Mouse (Mus musculus) right cerebral cortex, postnatal 25 days (tissue): ENCODE measurements at regions not wholly inside any gene's neighbourhood (a gene's known extent, or its start where the extent isn't known, plus 50 kb on each side); places are given as distances from the start of the nearest gene placed in this dataset.

Experiments used
- DNase-seq: peaks from one replicate; pipeline ENCODE4 v3.0.0; 2022

- DNase-seq = no peak
Observed at GRCm38 (mm10) chr12:110031326-110031725, 247.5 kb upstream of the Dio3 start.

- DNase-seq = no peak
Observed at GRCm38 (mm10) chr12:110035171-110035570, 243.7 kb upstream of the Dio3 start.

- peak; percentile 54 for DNase-seq
Observed at GRCm38 (mm10) chr12:110040682-110041081, 238.2 kb upstream of the Dio3 start.

GRCm38 (mm10) chr12:110041782-110042181, 237.1 kb upstream of the Dio3 start:
- DNase-seq = no peak

GRCm38 (mm10) chr12:110044266-110044665, 234.6 kb upstream of the Dio3 start:
- no peak for DNase-seq

- DNase-seq = no peak
Observed at GRCm38 (mm10) chr12:110044721-110045120, 234.1 kb upstream of the Dio3 start.

GRCm38 (mm10) chr12:110045770-110046330, 233.0 kb upstream of the Dio3 start:
- no peak for DNase-seq

- no peak for DNase-seq
Observed at GRCm38 (mm10) chr12:110046613-110047012, 232.3 kb upstream of the Dio3 start.

- DNase-seq = peak; percentile 40
Observed at GRCm38 (mm10) chr12:110047466-110048250, 231.2 kb upstream of the Dio3 start.

GRCm38 (mm10) chr12:110049154-110049736, 229.6 kb upstream of the Dio3 start:
- peak; percentile 62 for DNase-seq

- no peak for DNase-seq
Observed at GRCm38 (mm10) chr12:110059321-110059720, 219.5 kb upstream of the Dio3 start.

- no peak for DNase-seq
Observed at GRCm38 (mm10) chr12:110061961-110062360, 216.9 kb upstream of the Dio3 start.

GRCm38 (mm10) chr12:110063013-110063412, 215.9 kb upstream of the Dio3 start:
- DNase-seq = no peak

GRCm38 (mm10) chr12:110066361-110066885, 212.4 kb upstream of the Dio3 start:
- no peak for DNase-seq

GRCm38 (mm10) chr12:110070506-110070905, 208.4 kb upstream of the Dio3 start:
- no peak for DNase-seq

GRCm38 (mm10) chr12:110071823-110072222, 207.0 kb upstream of the Dio3 start:
- DNase-seq = no peak

GRCm38 (mm10) chr12:110074921-110075320, 203.9 kb upstream of the Dio3 start:
- DNase-seq = no peak

GRCm38 (mm10) chr12:110077211-110077884, 201.5 kb upstream of the Dio3 start:
- no peak for DNase-seq

GRCm38 (mm10) chr12:110078081-110078505, 200.8 kb upstream of the Dio3 start:
- DNase-seq = no peak

GRCm38 (mm10) chr12:110081831-110082615, 196.8 kb upstream of the Dio3 start:
- no peak for DNase-seq

GRCm38 (mm10) chr12:110082921-110083320, 195.9 kb upstream of the Dio3 start:
- DNase-seq = no peak

GRCm38 (mm10) chr12:110083471-110083870, 195.4 kb upstream of the Dio3 start:
- no peak for DNase-seq
